Mouse (Mus musculus) spleen, postnatal 36 days (tissue): ENCODE results near the gene Pgbd5.
"Not testable (repeated sequence)": the region's sequence is repeated elsewhere in the genome, so short reads cannot be mapped to it uniquely, and the experiment has no call there.

Source experiments
- DNase-seq, 2 experiments: peaks; one replicate each; pipeline ENCODE4 v3.0.0; 2022; ENCODE audit warnings: low spot score in 2 of 2, mixed read lengths in 1 of 2

Pgbd5 gene

GRCm38 (mm10) chr8:124429417-124429816, 10.0 kb downstream of the Pgbd5 start:
- DNase-seq = no peak

GRCm38 (mm10) chr8:124428721-124429120, 10.7 kb downstream of the Pgbd5 start:
- not testable (repeated sequence) for DNase-seq

GRCm38 (mm10) chr8:124421413-124421812, 18.0 kb downstream of the Pgbd5 start:
- DNase-seq = no peak

- DNase-seq = no peak
Observed at GRCm38 (mm10) chr8:124418927-124419326, 20.5 kb downstream of the Pgbd5 start.

- DNase-seq = no peak
Observed at GRCm38 (mm10) chr8:124418185-124418584, 21.3 kb downstream of the Pgbd5 start.

- no peak for DNase-seq
Observed at GRCm38 (mm10) chr8:124416646-124417045, 22.8 kb downstream of the Pgbd5 start.

GRCm38 (mm10) chr8:124415789-124416188, 23.7 kb downstream of the Pgbd5 start:
- no peak for DNase-seq

GRCm38 (mm10) chr8:124415002-124415401, 24.5 kb downstream of the Pgbd5 start:
- no peak for DNase-seq

GRCm38 (mm10) chr8:124413244-124413965, 26.1 kb downstream of the Pgbd5 start:
- no peak for DNase-seq

GRCm38 (mm10) chr8:124412496-124413243, 26.8 kb downstream of the Pgbd5 start:
- no peak for DNase-seq

GRCm38 (mm10) chr8:124404471-124405260, 34.8 kb downstream of the Pgbd5 start:
- no peak for DNase-seq

- no peak for DNase-seq
Observed at GRCm38 (mm10) chr8:124403876-124404275, 35.6 kb downstream of the Pgbd5 start.

GRCm38 (mm10) chr8:124399403-124399861, 40.0 kb downstream of the Pgbd5 start:
- DNase-seq = no peak

- DNase-seq = no peak
Observed at GRCm38 (mm10) chr8:124398843-124399402, 40.5 kb downstream of the Pgbd5 start.

GRCm38 (mm10) chr8:124397321-124398065, 42.0 kb downstream of the Pgbd5 start:
- no peak for DNase-seq

- no peak for DNase-seq
Observed at GRCm38 (mm10) chr8:124396531-124396930, 42.9 kb downstream of the Pgbd5 start.

- DNase-seq = no peak
Observed at GRCm38 (mm10) chr8:124395392-124395791, 44.1 kb downstream of the Pgbd5 start.

GRCm38 (mm10) chr8:124394951-124395350, 44.5 kb downstream of the Pgbd5 start:
- no peak for DNase-seq

- DNase-seq = no peak
Observed at GRCm38 (mm10) chr8:124393927-124394326, 45.5 kb downstream of the Pgbd5 start.

- no peak for DNase-seq
Observed at GRCm38 (mm10) chr8:124393013-124393412, 46.4 kb downstream of the Pgbd5 start.
